Mouse (Mus musculus): ENCODE results near the gene Hs2st1. TPM values are rescaled to one million over a fixed set of nuclear protein-coding genes. Genes with fewer than 3 reads are reported as not detected.

Hs2st1 gene
- total and polyA plus RNA-seq, 2 experiments, result 1.9 to 6.0 TPM

GRCm38 (mm10) chr3:144565212-144565611 lies 4.8 kb downstream of the Hs2st1 start:
- H3K9ac ChIP-seq (ENCODE audit: low read depth, low read length), result no peak overlapping the region
- TF ChIP-seq POLR2A (IDR thresholded peaks at IDR 0.05; ENCODE audit: extremely low read depth, insufficient read depth, low read length), result no peak
- no peak for TF ChIP-seq CTCF (IDR thresholded peaks at IDR 0.05; ENCODE audit: low read depth, low read length)
- no peak overlapping the region for H3K4me3 ChIP-seq (ENCODE audit: insufficient read depth, low read depth, low read length)
- WGBS, result 83% methylated on average over 7 of the region's 7 CpGs
- peaks cover 18% of the 10 kb centered on the region for H3K79me2 ChIP-seq (ENCODE audit: control insufficient read depth, insufficient read depth, low read length)
- DNase-seq (ENCODE audit: extremely low read depth, low read depth, low spot score), result no peak
- H3K27ac ChIP-seq (replicated peaks; ENCODE audit: insufficient read depth, low read depth, low read length), result no peak overlapping the region
- no peaks in the 10 kb centered on the region for H3K4me1 ChIP-seq (ENCODE audit: control insufficient read depth, insufficient read depth, low read length)
- H3K27me3 ChIP-seq (ENCODE audit: control insufficient read depth, insufficient read depth, low read length), result no peaks in the 10 kb centered on the region
- no peaks in the 10 kb centered on the region for H3K36me3 ChIP-seq (ENCODE audit: control insufficient read depth, insufficient read depth, low read length)

- TF ChIP-seq CTCF (IDR thresholded peaks at IDR 0.05; ENCODE audit: low read depth, low read length), result no peak
- TF ChIP-seq POLR2A (IDR thresholded peaks at IDR 0.05; ENCODE audit: extremely low read depth, insufficient read depth, low read length), result no peak
- no peak overlapping the region for H3K27ac ChIP-seq (replicated peaks; ENCODE audit: insufficient read depth, low read depth, low read length)
- no peaks in the 10 kb centered on the region for H3K4me1 ChIP-seq (ENCODE audit: control insufficient read depth, insufficient read depth, low read length)
- WGBS, result 95% methylated on average over 7 of the region's 7 CpGs
- peaks cover 25% of the 10 kb centered on the region for H3K79me2 ChIP-seq (ENCODE audit: control insufficient read depth, insufficient read depth, low read length)
- H3K27me3 ChIP-seq (ENCODE audit: control insufficient read depth, insufficient read depth, low read length), result no peaks in the 10 kb centered on the region
- no peak overlapping the region for H3K9ac ChIP-seq (ENCODE audit: low read depth, low read length)
- H3K36me3 ChIP-seq (ENCODE audit: control insufficient read depth, insufficient read depth, low read length), result no peaks in the 10 kb centered on the region
- no peak for DNase-seq (ENCODE audit: extremely low read depth, low read depth, low spot score)
- no peak overlapping the region for H3K4me3 ChIP-seq (ENCODE audit: insufficient read depth, low read depth, low read length)
Measured at GRCm38 (mm10) chr3:144563916-144564315, 6.1 kb downstream of the Hs2st1 start.

GRCm38 (mm10) chr3:144561511-144562250 lies 8.3 kb downstream of the Hs2st1 start:
- DNase-seq (ENCODE audit: extremely low read depth, low read depth, low spot score), result no peak
- H3K79me2 ChIP-seq (ENCODE audit: control insufficient read depth, insufficient read depth, low read length), result peaks cover 27% of the 10 kb centered on the region
- H3K4me3 ChIP-seq (ENCODE audit: insufficient read depth, low read depth, low read length), result peak overlapping the region; percentile 42
- no peaks in the 10 kb centered on the region for H3K36me3 ChIP-seq (ENCODE audit: control insufficient read depth, insufficient read depth, low read length)
- no peaks in the 10 kb centered on the region for H3K27me3 ChIP-seq (ENCODE audit: control insufficient read depth, insufficient read depth, low read length)
- peak overlapping the region; percentile 40; the same call in 1 of the 2 replicates for H3K9ac ChIP-seq (ENCODE audit: low read depth, low read length)
- TF ChIP-seq POLR2A (IDR thresholded peaks at IDR 0.05; ENCODE audit: extremely low read depth, insufficient read depth, low read length), result no peak
- no peak for TF ChIP-seq CTCF (IDR thresholded peaks at IDR 0.05; ENCODE audit: low read depth, low read length)
- H3K4me1 ChIP-seq (ENCODE audit: control insufficient read depth, insufficient read depth, low read length), result no peaks in the 10 kb centered on the region
- H3K27ac ChIP-seq (replicated peaks; ENCODE audit: insufficient read depth, low read depth, low read length), result no peak overlapping the region
- WGBS, result 79% methylated on average over 22 of the region's 22 CpGs

- no peaks in the 10 kb centered on the region for H3K36me3 ChIP-seq (ENCODE audit: control insufficient read depth, insufficient read depth, low read length)
- 55% methylated on average over 5 of the region's 5 CpGs for WGBS
- H3K27me3 ChIP-seq (ENCODE audit: control insufficient read depth, insufficient read depth, low read length), result no peaks in the 10 kb centered on the region
- no peak for TF ChIP-seq POLR2A (IDR thresholded peaks at IDR 0.05; ENCODE audit: extremely low read depth, insufficient read depth, low read length)
- no peak for TF ChIP-seq CTCF (IDR thresholded peaks at IDR 0.05; ENCODE audit: low read depth, low read length)
- H3K4me3 ChIP-seq (ENCODE audit: insufficient read depth, low read depth, low read length), result no peak overlapping the region
- peaks cover 2% of the 10 kb centered on the region for H3K4me1 ChIP-seq (ENCODE audit: control insufficient read depth, insufficient read depth, low read length)
- no peak overlapping the region for H3K27ac ChIP-seq (replicated peaks; ENCODE audit: insufficient read depth, low read depth, low read length)
- peaks cover 26% of the 10 kb centered on the region for H3K79me2 ChIP-seq (ENCODE audit: control insufficient read depth, insufficient read depth, low read length)
- DNase-seq (ENCODE audit: extremely low read depth, low read depth, low spot score), result peak; percentile 16
- no peak overlapping the region for H3K9ac ChIP-seq (ENCODE audit: low read depth, low read length)
Measured at GRCm38 (mm10) chr3:144558274-144558673, 11.7 kb downstream of the Hs2st1 start.

GRCm38 (mm10) chr3:144556625-144557324 lies 13.2 kb downstream of the Hs2st1 start:
- TF ChIP-seq POLR2A (IDR thresholded peaks at IDR 0.05; ENCODE audit: extremely low read depth, insufficient read depth, low read length), result no peak
- no peak for TF ChIP-seq CTCF (IDR thresholded peaks at IDR 0.05; ENCODE audit: low read depth, low read length)
- no peaks in the 10 kb centered on the region for H3K27me3 ChIP-seq (ENCODE audit: control insufficient read depth, insufficient read depth, low read length)
- 58% methylated on average over 16 of the region's 16 CpGs for WGBS
- H3K4me3 ChIP-seq (ENCODE audit: insufficient read depth, low read depth, low read length), result no peak overlapping the region
- no peak overlapping the region for H3K9ac ChIP-seq (ENCODE audit: low read depth, low read length)
- H3K79me2 ChIP-seq (ENCODE audit: control insufficient read depth, insufficient read depth, low read length), result peaks cover 33% of the 10 kb centered on the region
- no peaks in the 10 kb centered on the region for H3K36me3 ChIP-seq (ENCODE audit: control insufficient read depth, insufficient read depth, low read length)
- H3K4me1 ChIP-seq (ENCODE audit: control insufficient read depth, insufficient read depth, low read length), result peaks cover 2% of the 10 kb centered on the region
- H3K27ac ChIP-seq (replicated peaks; ENCODE audit: insufficient read depth, low read depth, low read length), result no peak overlapping the region
- DNase-seq (ENCODE audit: extremely low read depth, low read depth, low spot score), result no peak
